Mouse (Mus musculus) erythroblast, embryonic 14.5 days (primary cell): ENCODE results near the gene Pdia6.

Experiments used
- GATA1 ChIP-seq: IDR thresholded peaks from 2 replicates; pipeline ENCODE4 v1.6.1; 2012; ENCODE audit warnings: low read length, inconsistent platforms, mixed read lengths
- TAL1 ChIP-seq: IDR thresholded peaks from 3 replicates; pipeline ENCODE4 v1.6.1; 2012; ENCODE audit warnings: low read length, inconsistent platforms, mixed read lengths

- TF ChIP-seq TAL1 (no peak), GATA1 (no peak)
Observed at GRCm38 (mm10) chr12:17305445-17305844, 39.1 kb downstream of the Pdia6 start.
